Mouse (Mus musculus): ENCODE measurements around the gene Aatf.

Aatf gene

GRCm38 (mm10) chr11:84521751-84522299 is 8.5 kb upstream of the Aatf start:
- no peak for DNase-seq

GRCm38 (mm10) chr11:84521071-84521390 is 7.7 kb upstream of the Aatf start:
- no peak for DNase-seq

- no peak for DNase-seq
These were observed 7.1 kb upstream of the Aatf start for GRCm38 (mm10) chr11:84520269-84521070.

DNA sequence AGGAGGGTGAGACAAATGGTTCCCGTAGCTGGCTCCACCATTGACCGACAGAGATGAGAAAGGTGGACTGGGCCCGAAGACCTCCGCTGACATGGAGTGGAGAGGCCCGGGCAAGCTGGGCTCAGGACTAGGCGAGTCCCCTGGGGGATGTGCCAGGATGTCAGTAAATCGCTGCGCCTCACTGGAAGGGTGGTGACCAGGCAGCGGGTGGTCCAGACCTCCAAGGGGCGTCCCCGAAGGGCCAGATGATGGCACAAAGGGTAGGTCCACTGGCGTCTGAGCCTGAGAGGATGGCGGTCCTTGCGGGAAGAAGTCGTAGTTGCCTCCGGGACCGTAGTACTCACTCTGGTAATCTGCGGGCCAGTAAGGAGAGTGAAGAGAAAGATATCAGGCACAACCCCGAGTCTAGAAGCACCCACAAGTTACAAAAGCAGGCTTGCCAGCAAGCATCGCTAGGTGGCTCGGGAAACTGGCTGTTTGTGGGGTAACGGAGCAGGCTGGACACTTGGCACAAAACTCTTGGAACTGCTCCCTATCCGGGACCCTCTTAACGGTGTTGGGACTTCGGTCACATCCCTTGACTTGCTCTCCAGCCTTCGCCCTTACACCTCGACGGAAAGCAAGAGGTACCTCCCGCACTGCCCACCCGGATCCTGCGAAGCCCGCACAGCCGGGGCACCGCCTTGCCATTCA is 6.4 kb upstream of the Aatf start:
- no peak for DNase-seq

DNA sequence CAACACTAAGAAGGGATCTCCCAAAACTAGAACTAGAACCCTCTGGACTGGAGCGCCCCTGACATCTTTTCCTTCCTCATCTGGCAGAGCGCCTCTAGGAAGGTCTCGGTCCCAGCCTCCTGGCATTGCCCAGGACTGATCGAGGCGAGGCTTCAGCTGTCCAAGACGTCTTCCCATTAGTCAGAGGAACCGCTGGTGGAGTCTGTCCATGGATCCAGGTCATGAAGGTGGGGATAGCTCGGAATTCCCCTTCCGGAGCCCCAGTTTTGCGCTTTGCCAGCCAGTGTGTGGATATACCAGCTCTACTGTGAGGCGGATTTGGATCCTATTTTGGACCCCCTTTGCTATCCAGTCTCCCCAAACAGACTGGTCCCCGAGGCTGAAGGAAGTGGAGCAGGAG is 5.7 kb upstream of the Aatf start:
- DNase-seq = no peak

DNA sequence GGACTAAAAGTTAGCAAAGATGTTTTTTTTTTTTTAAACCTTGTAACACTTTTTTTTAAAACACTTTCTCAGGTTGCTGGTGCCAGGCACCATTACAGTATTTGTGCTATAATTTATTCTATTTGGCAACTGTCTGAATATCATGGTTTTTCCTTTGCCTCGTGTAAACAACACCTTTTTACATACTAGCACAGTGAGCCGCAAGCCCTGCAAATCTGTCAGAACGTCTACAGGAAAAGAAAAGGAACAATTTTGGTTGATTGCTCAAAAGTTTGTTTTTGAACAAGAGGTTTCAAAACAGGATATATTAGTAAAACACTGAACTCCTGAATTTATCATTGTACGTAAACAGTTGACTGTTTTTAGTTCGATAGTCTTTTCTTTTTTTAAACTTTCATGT is 4.9 kb upstream of the Aatf start:
- no peak for DNase-seq

- no peak for DNase-seq
These were observed 4.1 kb upstream of the Aatf start for GRCm38 (mm10) chr11:84517431-84517830.

GRCm38 (mm10) chr11:84516501-84517240 is 3.3 kb upstream of the Aatf start:
- no peak for DNase-seq

GRCm38 (mm10) chr11:84512031-84512430 is 1.3 kb downstream of the Aatf start:
- DNase-seq = no peak

DNA sequence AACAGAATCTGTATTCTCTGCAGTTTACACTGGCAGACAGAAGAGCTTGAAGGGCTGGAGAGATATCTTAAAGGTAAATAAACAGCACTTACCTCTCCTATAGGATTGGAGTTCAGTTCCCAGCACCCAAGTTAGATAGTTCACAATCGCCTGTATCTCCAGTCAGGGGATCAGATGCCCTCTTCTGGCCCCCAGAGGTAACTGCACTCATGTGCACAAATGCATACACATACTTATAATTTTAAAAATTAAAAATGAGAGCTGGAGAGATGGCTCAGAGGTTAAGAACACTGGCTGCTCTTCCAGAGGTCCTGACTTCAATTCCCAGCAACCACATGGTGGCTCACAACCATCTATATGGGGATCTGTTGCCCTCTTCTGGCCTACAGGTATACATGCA is 9.0 kb downstream of the Aatf start:
- no peak for DNase-seq

DNA sequence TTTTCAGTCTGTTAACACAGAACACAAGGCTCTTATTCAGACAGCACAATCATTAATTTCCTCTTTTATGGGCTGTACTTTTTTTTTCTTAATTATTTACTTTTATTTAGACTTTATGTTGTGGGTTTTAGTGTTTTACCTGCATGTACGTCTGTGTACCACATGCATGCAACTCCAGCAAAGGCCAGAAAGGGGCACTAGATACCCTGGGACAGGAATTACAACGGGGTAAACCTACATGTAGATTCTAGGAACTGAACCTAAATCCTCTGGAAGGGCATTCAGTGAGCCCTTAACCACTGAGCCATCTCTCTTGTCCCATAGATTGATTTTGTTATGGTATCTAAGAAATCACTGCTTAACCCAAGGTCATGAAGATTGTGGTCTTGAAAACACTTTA is 15.4 kb downstream of the Aatf start:
- no peak for DNase-seq

GRCm38 (mm10) chr11:84496901-84497300 is 16.4 kb downstream of the Aatf start:
- no peak for DNase-seq

DNA sequence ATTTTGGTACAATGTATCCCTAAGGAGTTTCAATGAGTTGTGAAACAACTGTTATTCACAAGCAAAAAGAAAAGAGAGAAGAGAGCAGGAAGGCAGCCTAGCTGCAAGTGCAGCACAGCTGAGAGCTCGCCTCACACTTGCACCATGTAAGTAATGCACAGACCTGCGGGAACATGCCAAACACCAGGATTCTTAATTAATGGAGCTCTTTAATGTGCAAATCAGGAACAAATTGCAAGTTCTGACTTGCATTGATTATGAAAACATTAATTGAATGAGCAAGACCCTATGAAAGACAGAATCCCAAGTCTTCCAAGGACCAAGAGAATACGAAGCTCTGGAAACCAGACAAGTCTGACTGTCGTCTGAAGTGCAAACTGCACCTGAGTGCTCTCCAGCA is 17.5 kb downstream of the Aatf start:
- no peak for DNase-seq

DNA sequence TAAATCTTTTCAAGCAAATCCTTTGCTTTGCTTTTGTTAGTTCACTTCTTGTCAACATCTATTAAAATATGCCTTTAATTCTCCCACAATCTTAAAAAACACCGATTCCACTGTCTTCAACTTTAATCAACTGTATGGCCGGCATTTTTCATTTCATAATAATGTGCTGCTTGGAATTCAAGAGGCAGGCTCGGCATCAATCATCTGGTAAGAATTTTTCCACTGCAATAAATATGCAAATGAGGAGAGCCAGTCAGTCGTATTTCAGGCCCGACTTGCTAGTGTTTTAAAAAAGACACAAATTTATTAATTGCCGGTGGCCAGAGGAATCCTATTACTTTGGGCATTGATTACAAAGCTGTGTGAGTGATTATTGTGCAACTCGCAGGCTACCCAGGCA is 31.7 kb downstream of the Aatf start:
- DNase-seq = no peak

GRCm38 (mm10) chr11:84480451-84480850 is 32.9 kb downstream of the Aatf start:
- peak; percentile 4 for DNase-seq

DNA sequence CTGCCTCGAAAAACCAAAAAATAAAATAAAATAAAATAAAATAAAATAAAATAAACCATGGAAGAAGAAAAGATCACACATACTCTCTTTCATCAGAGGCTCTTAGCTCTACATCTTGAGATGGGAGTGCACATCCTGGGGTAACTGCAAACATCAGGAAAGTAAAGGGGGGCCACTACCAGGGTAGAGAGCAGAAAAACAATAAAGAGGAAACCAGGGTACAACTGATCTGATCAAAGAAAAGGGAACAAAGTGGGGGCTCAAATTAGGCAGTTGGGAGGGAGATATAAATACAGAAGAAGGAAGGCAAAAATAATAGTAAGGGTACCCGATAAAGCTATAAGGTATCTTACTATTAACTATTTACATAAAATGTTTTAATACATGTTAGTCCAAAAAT is 36.7 kb downstream of the Aatf start:
- no peak for DNase-seq

- DNase-seq = no peak
These were observed 37.3 kb downstream of the Aatf start for GRCm38 (mm10) chr11:84475991-84476390.

DNA sequence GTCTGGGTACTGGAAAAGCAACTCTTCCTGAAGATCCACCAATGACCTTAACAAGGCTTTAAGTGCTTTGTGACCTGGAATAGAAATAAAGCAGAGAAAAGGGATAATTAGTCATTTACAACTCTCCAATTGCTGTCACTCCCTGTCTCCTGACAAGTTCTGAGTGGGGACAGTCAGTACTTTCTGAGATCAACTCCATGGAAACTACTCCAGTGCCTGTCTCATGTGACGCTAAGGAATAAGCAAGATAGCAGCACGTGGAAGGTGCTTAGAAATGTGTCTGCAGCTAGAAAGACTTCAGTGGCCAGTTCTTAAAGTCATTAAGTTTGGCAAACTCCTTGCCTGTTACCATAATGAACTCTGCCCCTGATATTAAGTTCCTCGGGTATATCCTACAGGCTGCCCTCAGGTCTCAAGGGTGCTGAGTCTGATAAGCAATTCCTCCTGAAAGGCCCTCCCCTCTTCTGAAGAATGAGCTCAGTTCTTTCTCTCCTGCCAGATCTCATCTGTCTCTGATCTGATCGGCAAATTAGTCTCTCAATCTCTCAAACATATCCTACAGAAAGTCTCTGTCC is 40.1 kb downstream of the Aatf start:
- DNase-seq = no peak

DNA sequence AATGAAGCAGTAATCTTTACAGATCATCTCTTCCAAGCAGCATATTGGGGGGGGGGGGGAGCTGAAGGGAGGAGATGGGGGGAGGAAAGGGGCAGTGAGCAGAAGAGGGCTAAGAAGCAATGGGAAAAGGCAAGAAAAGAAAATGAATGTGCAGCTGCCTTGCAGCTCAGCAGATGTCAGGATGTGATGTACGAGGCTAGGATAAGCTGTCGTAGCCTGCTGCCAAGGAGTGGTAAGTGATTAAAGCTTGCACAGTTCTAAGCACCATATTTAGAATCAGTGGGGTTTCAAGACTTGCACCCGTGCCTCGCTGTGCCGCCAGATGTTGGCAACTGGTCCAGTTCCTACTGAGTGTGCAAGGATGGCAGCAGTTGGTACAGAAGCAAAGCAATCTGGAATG is 48.8 kb downstream of the Aatf start:
- DNase-seq = no peak

- no peak for DNase-seq
These were observed 59.4 kb downstream of the Aatf start for GRCm38 (mm10) chr11:84453901-84454300.

DNA sequence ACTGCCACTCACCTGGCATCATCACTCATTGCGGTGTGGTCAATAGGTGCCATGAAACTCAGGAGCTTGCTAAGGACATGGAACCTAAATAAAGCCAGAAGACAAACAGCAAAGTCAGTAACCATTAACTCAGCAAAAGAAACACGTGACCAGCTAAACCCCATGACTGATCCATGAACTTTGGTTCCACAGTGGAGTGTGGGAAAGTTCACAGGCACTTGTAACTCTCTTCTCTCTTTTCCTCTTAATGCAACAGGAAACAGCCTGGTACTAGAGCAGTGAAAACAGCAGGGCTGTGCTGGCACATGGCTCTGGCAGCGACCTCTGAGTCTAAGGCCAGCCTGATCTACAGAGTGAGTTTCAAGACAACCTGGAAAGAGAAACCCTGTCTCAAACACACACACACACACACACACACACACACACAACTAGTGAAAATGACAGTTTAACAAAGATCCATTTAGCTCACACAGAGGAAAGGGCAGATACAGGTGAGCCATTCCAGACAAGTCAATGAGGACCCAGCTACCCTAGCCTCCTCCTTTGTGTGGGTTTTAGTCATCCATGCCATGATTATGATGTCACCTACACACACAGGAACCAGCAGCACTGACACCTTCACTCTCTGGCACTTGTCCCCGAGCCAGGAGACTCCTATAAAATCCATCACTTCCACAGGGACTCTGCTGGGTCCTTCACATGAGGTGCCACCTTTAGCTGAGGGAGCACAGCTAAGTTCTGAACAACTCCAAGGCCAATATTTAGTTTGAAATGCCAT is 70.6 kb downstream of the Aatf start:
- no peak for DNase-seq

GRCm38 (mm10) chr11:84440402-84440801 is 72.9 kb downstream of the Aatf start:
- DNase-seq = no peak

GRCm38 (mm10) chr11:84434879-84435278 is 78.4 kb downstream of the Aatf start:
- DNase-seq = no peak
